Mouse (Mus musculus) forebrain, embryonic 14.5 days (tissue): ENCODE results near the gene Alkbh5. TPM values are rescaled to one million over a fixed set of nuclear protein-coding genes. Genes with fewer than 3 reads are reported as not detected.

Source experiments
- ATAC-seq: fragments of 200-750 bp; cut with Nextera tagmentation; 2 replicates; pipeline ENCODE4 v1.8.0; 2017; ENCODE audit warnings: mild to moderate bottlenecking, moderate library complexity
- DNase-seq: peaks from one replicate; pipeline ENCODE4 v3.0.0-alpha.2; 2015; ENCODE audit warnings: low spot score
- H3K27ac ChIP-seq: fragments of 300-500 bp; sonication (generic); 2 replicates; pipeline ENCODE4 v1.5.1; 2014; ENCODE audit warnings: low read depth, mild to moderate bottlenecking, control low read depth, low read length, moderate library complexity
- H3K27me3 ChIP-seq: fragments of 300-500 bp; sonication (generic); replicated peaks from 2 replicates; pipeline ENCODE4 v1.6.1; 2014; ENCODE audit warnings: low read length, control low read depth, mixed read lengths; ENCODE audit not compliant: control insufficient read depth, insufficient read depth
- H3K36me3 ChIP-seq: fragments of 300-500 bp; sonication (generic); 2 replicates; pipeline ENCODE4 v1.6.1; 2014; ENCODE audit warnings: low read length, control low read depth; ENCODE audit not compliant: control insufficient read depth, insufficient read depth
- H3K4me1 ChIP-seq: fragments of 300-500 bp; sonication (generic); 2 replicates; pipeline ENCODE4 v1.6.1; 2014; ENCODE audit warnings: antibody characterized with exemption, low read length, control low read depth; ENCODE audit not compliant: control insufficient read depth, insufficient read depth
- H3K4me2 ChIP-seq: fragments of 300-500 bp; sonication (generic); 2 replicates; pipeline ENCODE4 v1.6.1; 2014; ENCODE audit warnings: mild to moderate bottlenecking, control low read depth, low read length
- H3K4me3 ChIP-seq: fragments of 300-500 bp; sonication (generic); 2 replicates; pipeline ENCODE4 v1.5.1; 2014; ENCODE audit warnings: low read depth, low read length, control low read depth
- H3K9ac ChIP-seq: fragments of 300-500 bp; sonication (generic); 2 replicates; pipeline ENCODE4 v1.6.1; 2014; ENCODE audit warnings: mild to moderate bottlenecking, low read length, control low read depth, moderate library complexity
- H3K9me3 ChIP-seq: fragments of 300-500 bp; sonication (generic); replicated peaks from 2 replicates; pipeline ENCODE4 v1.6.1; 2016; ENCODE audit warnings: low read length, control low read depth, mixed read lengths; ENCODE audit not compliant: control insufficient read depth
- whole genome bisulfite sequencing: fragments of 180-500 bp; shearing (Covaris S2); extraction: QIAGEN DNeasy Blood & Tissue Kit; methylation state at CpG from one replicate; pipeline ENCODE4 v1.1.7; 2014; 5-methylcytosine and 5-hydroxymethylcytosine counted together
- polyA plus RNA-seq: library from polyadenylated mRNA; unstranded; fragments of >200 nt; fragmentation: Nextera tagmentation; extraction: Ambion mirVana; gene quantifications from 2 replicates; pipeline ENCODE4 v1.2.1, GENCODE M21; 2014

The Alkbh5 gene
- 17.8 and 21.5 TPM in 2 replicates for polyA plus RNA-seq

DNA sequence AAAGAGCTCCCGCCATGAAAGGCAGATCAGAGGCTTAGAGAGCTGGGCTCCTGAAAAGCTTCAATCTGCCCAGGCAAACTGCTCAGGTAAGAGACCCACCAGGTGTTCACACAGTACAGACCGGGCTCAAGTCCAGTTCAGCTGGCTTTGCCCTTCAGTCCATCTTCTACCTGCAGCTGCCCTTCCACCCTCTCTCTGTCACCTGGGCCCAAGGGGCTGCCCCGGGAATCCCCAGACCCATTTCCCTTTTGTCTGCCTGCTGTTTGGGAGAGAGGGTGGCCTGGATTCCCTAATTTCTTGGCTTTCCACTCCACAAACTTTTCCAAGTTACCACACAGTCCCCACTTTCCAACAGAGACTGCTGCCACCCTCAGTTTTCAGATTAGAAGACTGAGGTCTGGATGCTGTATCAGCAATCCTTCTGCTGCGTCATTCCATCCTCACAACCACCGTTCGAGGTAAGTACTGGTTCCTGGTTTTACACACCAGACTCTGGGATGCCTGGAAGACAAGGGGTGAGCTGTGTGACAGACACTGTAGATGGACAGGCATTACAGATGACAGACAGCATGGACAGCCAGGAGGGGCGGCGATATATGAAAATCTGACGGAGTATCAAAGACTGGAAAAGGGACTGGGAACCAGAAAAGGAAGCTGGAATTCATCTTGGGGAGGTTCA, at the start of gene Alkbh5:
Alkbh5 (plus strand) TSS at position 202 of the 679 bp plus-strand sequence.
- H3K4me1 ChIP-seq: peaks cover 23% of the 10 kb centered on the region
- H3K4me3 ChIP-seq: peak within 1 kb of the TSS; percentile 96
- no peaks in the 10 kb centered on the region for H3K9me3 ChIP-seq
- no peaks in the 10 kb centered on the region for H3K27me3 ChIP-seq
- WGBS: 14% methylated on average over 9 of the region's 9 CpGs
- peak within 1 kb of the TSS; percentile 99 for H3K27ac ChIP-seq
- peak; percentile 61 for DNase-seq
- peaks cover 7% of the 10 kb centered on the region; the same call in 1 of the 2 replicates for H3K36me3 ChIP-seq
- peak within 1 kb of the TSS; percentile 88 for H3K4me2 ChIP-seq
- ATAC-seq: 0 out of 2 replicates have a peak, but pooled peaks have one; percentile 2
- peak within 1 kb of the TSS; percentile 81 for H3K9ac ChIP-seq

DNA sequence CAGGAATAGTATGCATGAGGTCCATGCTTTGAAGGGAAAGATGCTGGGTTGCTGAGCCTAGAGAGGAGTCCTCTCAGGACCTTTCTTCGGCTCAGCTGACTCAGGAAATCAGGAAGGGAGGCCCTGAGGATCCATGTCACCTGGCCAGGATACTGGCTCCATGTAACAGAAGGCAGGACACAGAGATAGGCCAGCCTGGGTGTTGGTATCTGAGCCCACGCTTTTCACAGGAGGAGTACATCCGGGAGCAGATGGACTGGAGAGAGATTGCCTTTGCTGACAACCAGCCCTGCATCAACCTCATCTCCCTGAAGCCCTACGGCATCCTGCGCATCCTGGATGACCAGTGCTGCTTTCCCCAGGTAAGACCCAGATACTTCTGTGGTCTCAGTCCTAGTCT, 43.5 kb upstream of the Alkbh5 start:
- H3K27me3 ChIP-seq: no peaks in the 10 kb centered on the region
- H3K36me3 ChIP-seq: no peaks in the 10 kb centered on the region
- no peak overlapping the region for H3K4me3 ChIP-seq
- DNase-seq: no peak
- no peak overlapping the region for H3K9ac ChIP-seq
- no peak overlapping the region for H3K4me2 ChIP-seq
- H3K9me3 ChIP-seq: no peaks in the 10 kb centered on the region
- no peaks in the 10 kb centered on the region for H3K4me1 ChIP-seq
- H3K27ac ChIP-seq: no peak overlapping the region
- 85% methylated on average over 5 of the region's 5 CpGs for WGBS
- no peak for ATAC-seq

DNA sequence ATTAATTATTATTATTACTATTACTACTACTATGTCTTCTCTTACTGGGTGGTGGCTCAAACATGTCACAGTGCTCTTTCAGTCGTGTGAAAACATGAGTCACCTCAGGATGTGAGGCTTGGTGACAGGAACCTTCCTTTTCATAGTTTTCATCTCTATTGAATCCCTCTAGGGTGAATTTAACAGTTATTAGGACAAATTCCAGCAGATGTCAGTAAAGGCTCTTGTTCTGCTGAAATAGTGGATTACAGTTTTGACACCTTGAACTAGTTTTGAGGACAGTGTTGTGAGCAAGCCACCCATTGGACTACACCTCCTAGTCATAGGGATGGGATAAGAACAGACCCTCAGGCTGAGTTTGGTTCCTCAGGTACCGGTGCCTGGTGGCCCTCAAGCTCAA, 40.5 kb upstream of the Alkbh5 start:
- ATAC-seq (no peak), DNase-seq (no peak)
- no peak overlapping the region for H3K9ac ChIP-seq
- H3K36me3 ChIP-seq: no peaks in the 10 kb centered on the region
- 69% methylated on average over 2 of the region's 2 CpGs for WGBS
- no peak overlapping the region for H3K4me2 ChIP-seq
- H3K27me3 ChIP-seq: no peaks in the 10 kb centered on the region
- no peaks in the 10 kb centered on the region for H3K4me1 ChIP-seq
- no peak overlapping the region for H3K4me3 ChIP-seq
- no peaks in the 10 kb centered on the region for H3K9me3 ChIP-seq
- H3K27ac ChIP-seq: no peak overlapping the region

DNA sequence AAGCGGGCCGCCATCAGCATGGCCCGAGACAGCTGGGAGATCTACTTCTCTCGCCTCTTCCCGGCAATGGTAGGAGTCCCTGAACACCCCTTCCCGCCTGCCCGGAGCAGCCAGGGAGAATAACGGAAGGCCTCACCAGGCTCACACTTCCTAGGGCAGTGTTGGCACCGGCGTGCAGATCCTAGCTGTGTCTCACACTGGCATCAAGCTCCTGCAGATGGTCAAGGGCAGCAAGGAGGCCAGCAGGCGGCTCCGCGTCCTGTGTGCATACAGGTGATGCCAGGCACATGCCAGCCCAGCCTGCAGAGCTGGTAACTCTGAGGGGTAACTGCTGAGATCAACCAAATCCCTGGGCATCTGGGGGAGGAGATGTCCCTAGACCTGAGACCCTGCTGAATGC, 28.9 kb upstream of the Alkbh5 start:
- peaks cover 6% of the 10 kb centered on the region for H3K4me1 ChIP-seq
- H3K4me2 ChIP-seq: no peak overlapping the region
- no peaks in the 10 kb centered on the region for H3K36me3 ChIP-seq
- DNase-seq (no peak), ATAC-seq (no peak)
- H3K4me3 ChIP-seq: no peak overlapping the region
- H3K9me3 ChIP-seq: no peaks in the 10 kb centered on the region
- no peak overlapping the region for H3K27ac ChIP-seq
- H3K27me3 ChIP-seq: peaks cover 5% of the 10 kb centered on the region; the same call in 1 of the 2 replicates
- WGBS: 86% methylated on average over 13 of the region's 13 CpGs
- no peak overlapping the region for H3K9ac ChIP-seq

DNA sequence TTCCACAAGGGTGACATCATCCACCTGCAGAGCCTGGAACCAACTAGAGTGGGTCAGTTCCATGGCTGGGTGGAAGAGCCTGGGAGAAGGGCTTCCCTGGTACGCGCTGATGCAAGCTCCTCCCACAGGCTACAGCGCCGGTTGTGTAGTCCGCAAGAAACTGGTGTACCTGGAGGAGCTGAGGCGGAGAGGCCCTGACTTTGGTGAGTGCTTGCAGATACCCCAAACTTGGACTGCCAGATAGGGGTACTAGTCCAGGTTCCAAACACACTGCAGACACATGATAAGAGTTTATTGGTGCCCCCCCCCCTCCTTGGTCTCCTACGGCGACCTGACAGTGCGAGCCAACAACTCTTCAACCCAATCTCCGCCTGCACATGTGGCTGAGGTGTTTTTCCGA, 27.2 kb upstream of the Alkbh5 start:
- Histone ChIP-seq H3K27me3 (peaks cover 5% of the 10 kb centered on the region; the same call in 1 of the 2 replicates), H3K27ac (no peak overlapping the region), H3K9ac (no peak overlapping the region), H3K36me3 (no peaks in the 10 kb centered on the region), H3K4me1 (peaks cover 6% of the 10 kb centered on the region), H3K4me2 (peak overlapping the region; percentile 61), H3K9me3 (no peaks in the 10 kb centered on the region), H3K4me3 (peak overlapping the region; percentile 29)
- WGBS: 9% methylated on average over 11 of the region's 11 CpGs
- DNase-seq (no peak), ATAC-seq (no peak)

DNA sequence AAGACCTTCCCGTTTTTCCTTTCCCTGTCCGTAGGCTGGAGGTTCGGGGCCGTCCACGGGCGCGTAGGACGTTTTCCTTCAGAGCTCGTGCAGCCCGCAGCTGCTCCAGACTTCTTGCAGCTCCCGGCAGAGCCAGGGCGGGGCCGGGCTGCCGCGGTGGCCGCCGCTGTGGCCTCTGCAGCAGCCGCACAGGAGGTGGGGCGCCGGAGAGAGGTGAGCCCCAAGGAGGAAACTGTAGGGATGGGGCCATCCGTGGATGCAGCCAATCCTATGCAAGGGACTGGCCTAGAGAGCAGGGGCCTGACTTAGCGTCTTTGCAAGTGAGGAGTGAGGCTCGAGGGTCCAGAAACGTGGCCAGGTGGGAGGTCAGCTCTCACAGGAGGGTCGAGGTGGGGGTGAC, 26.7 kb upstream of the Alkbh5 start:
- Histone ChIP-seq H3K36me3 (no peaks in the 10 kb centered on the region), H3K27me3 (peaks cover 5% of the 10 kb centered on the region; the same call in 1 of the 2 replicates), H3K9ac (peak overlapping the region; percentile 50), H3K9me3 (no peaks in the 10 kb centered on the region), H3K4me1 (peaks cover 6% of the 10 kb centered on the region), H3K4me3 (peak overlapping the region; percentile 29), H3K27ac (no peak overlapping the region), H3K4me2 (peak overlapping the region; percentile 61)
- DNase-seq (peak; percentile 9), ATAC-seq (no peak)
- under 1% methylated on average over 25 of the region's 25 CpGs for WGBS

DNA sequence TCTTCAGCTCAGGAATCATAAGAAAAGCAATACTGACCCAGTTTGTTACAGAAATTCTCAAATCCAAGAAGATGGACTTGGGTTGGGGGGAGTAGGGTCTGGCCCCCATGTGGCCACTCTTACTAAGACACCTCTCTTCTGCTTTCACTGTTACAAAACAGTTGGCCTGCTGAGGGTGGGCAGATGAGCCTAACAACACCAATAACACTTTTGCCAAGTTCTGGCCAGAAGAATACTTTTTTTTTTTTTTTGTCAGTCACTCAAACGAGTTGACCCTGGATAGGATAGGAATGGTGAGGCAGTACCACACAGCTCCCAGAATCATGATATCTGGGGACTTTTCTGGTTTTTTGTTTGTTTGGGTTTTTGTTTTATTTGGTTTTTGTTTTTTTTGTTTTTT, 24.3 kb upstream of the Alkbh5 start:
- Histone ChIP-seq H3K36me3 (no peaks in the 10 kb centered on the region), H3K27me3 (peaks cover 5% of the 10 kb centered on the region; the same call in 1 of the 2 replicates), H3K9ac (no peak overlapping the region), H3K27ac (no peak overlapping the region), H3K4me3 (no peak overlapping the region), H3K4me2 (no peak overlapping the region), H3K4me1 (peaks cover 6% of the 10 kb centered on the region), H3K9me3 (no peaks in the 10 kb centered on the region)
- no peak for ATAC-seq
- DNase-seq: no peak
- WGBS: 72% methylated on average over 1 of the region's 1 CpGs

DNA sequence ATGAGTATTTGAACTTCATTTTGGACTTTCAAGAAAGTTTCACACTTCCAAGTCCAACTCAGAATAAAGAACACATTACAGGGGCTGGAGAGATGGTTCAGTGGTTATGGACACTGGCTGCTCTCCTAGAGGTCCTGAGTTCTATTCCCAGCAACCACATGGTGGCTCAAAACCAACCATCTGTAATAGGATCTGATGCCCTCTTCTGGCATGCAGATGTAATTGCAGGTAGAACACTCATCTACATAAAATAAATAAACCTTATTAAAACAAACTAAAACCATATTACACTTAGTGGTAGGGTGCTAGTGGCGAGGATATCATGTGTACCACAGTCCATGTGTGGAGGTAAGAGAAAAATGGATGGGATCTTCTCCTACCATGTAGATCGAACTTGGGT, 23.7 kb upstream of the Alkbh5 start:
- H3K4me2 ChIP-seq: no peak overlapping the region
- peaks cover 6% of the 10 kb centered on the region for H3K4me1 ChIP-seq
- H3K27me3 ChIP-seq: peaks cover 5% of the 10 kb centered on the region; the same call in 1 of the 2 replicates
- no peaks in the 10 kb centered on the region for H3K36me3 ChIP-seq
- H3K4me3 ChIP-seq: no peak overlapping the region
- no peak overlapping the region for H3K27ac ChIP-seq
- no peak overlapping the region for H3K9ac ChIP-seq
- no peaks in the 10 kb centered on the region for H3K9me3 ChIP-seq
- DNase-seq (no peak), ATAC-seq (no peak)
- 87% methylated on average over 2 of the region's 2 CpGs for WGBS

DNA sequence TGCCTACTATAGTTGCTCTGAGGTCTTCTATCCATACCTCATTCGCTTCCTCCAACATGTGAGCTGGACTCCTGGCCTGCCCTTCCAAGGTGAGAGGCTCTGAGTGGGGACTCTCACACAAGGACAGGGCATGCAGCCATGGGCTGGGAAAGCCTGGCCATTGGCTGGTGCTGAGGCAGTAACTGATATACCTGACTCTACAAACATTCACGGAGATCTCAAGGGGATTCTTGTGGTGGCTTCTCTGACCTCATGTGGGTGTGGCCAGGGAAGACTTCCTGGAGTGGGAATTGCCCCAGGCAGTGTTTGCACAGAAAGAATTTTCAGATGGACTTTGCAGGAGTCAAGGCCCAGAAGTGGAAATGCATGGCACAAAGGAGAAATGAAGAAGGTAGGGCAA, 21.2 kb upstream of the Alkbh5 start:
- no peak for DNase-seq
- no peak overlapping the region for H3K9ac ChIP-seq
- no peak for ATAC-seq
- no peak overlapping the region for H3K4me2 ChIP-seq
- no peaks in the 10 kb centered on the region for H3K4me1 ChIP-seq
- WGBS: 75% methylated on average over 2 of the region's 2 CpGs
- H3K9me3 ChIP-seq: no peaks in the 10 kb centered on the region
- H3K4me3 ChIP-seq: no peak overlapping the region
- H3K27ac ChIP-seq: no peak overlapping the region
- peaks cover 5% of the 10 kb centered on the region; the same call in 1 of the 2 replicates for H3K27me3 ChIP-seq
- no peaks in the 10 kb centered on the region for H3K36me3 ChIP-seq
